Mouse (Mus musculus) midbrain, postnatal 0 days (tissue): Measurements from ENCODE around the gene Ube2d2b. TPM values are rescaled to one million over a fixed set of nuclear protein-coding genes. Genes with fewer than 3 reads are reported as not detected.

ENCODE experiments used
- ATAC-seq: fragments of 200-750 bp; cut with Nextera tagmentation; 2 replicates; pipeline ENCODE4 v1.8.0; 2017; ENCODE audit warnings: moderate number of reproducible peaks, mild to moderate bottlenecking, moderate TSS enrichment, moderate library complexity; ENCODE audit not compliant: low FRiP score
- DNase-seq: peaks from one replicate; pipeline ENCODE4 v3.0.0-alpha.2; 2015; ENCODE audit warnings: low spot score
- H3K27ac ChIP-seq: fragments of 300-500 bp; sonication (generic); 2 replicates; pipeline ENCODE4 v1.5.1; 2014; ENCODE audit warnings: low read depth, mild to moderate bottlenecking, low read length, mixed read lengths
- H3K27me3 ChIP-seq: fragments of 300-500 bp; sonication (generic); 2 replicates; pipeline ENCODE4 v1.6.1; 2014; ENCODE audit warnings: low read length, control low read depth, mixed read lengths; ENCODE audit not compliant: insufficient read depth
- H3K36me3 ChIP-seq: fragments of 300-500 bp; sonication (generic); 2 replicates; pipeline ENCODE4 v1.6.1; 2014; ENCODE audit warnings: low read length, control low read depth, mixed read lengths; ENCODE audit not compliant: insufficient read depth
- H3K4me1 ChIP-seq: fragments of 300-500 bp; sonication (generic); 2 replicates; pipeline ENCODE4 v1.6.1; 2014; ENCODE audit warnings: mild to moderate bottlenecking, control low read depth, antibody characterized with exemption, low read length, mixed read lengths; ENCODE audit not compliant: insufficient read depth
- H3K4me2 ChIP-seq: fragments of 300-500 bp; sonication (generic); 2 replicates; pipeline ENCODE4 v1.6.1; 2014; ENCODE audit warnings: low read depth, mild to moderate bottlenecking, low read length, mixed read lengths; ENCODE audit not compliant: poor library complexity, severe bottlenecking
- H3K4me3 ChIP-seq: fragments of 300-500 bp; sonication (generic); 2 replicates; pipeline ENCODE4 v1.5.1; 2014; ENCODE audit warnings: low read depth, mild to moderate bottlenecking, low read length, moderate library complexity
- H3K9ac ChIP-seq: fragments of 300-500 bp; sonication (generic); replicated peaks from 2 replicates; pipeline ENCODE4 v1.6.1; 2014; ENCODE audit warnings: mild to moderate bottlenecking, low read length, moderate library complexity, mixed read lengths; ENCODE audit not compliant: poor library complexity, severe bottlenecking
- H3K9me3 ChIP-seq: fragments of 300-500 bp; sonication (generic); 2 replicates; pipeline ENCODE4 v1.6.1; 2016; ENCODE audit warnings: low read length, control low read depth
- CTCF ChIP-seq: IDR thresholded peaks from 2 replicates; pipeline ENCODE4 v1.5.1; 2016; ENCODE audit warnings: antibody characterized with exemption, mild to moderate bottlenecking
- WGBS: fragments of 180-500 bp; shearing (Covaris S2); extraction: QIAGEN DNeasy Blood & Tissue Kit; methylation state at CpG from one replicate; pipeline ENCODE4 v1.1.7; 2014; 5-methylcytosine and 5-hydroxymethylcytosine counted together
- polyA plus RNA-seq: library from polyadenylated mRNA; unstranded; fragments of >200 nt; fragmentation: Nextera tagmentation; extraction: Ambion mirVana; gene quantifications from 2 replicates; pipeline ENCODE4 v1.2.1, GENCODE M21; 2015
- total RNA-seq: library from RNA; depleted of rRNA; stranded (reverse); fragments of >200 nt; gene quantifications from 2 replicates; pipeline ENCODE4 v1.2.3, GENCODE M21; 2014

Ube2d2b gene
- total and polyA plus RNA-seq, 2 experiments from 2014 or later, result 0.09 TPM; not detected in 1

DNA sequence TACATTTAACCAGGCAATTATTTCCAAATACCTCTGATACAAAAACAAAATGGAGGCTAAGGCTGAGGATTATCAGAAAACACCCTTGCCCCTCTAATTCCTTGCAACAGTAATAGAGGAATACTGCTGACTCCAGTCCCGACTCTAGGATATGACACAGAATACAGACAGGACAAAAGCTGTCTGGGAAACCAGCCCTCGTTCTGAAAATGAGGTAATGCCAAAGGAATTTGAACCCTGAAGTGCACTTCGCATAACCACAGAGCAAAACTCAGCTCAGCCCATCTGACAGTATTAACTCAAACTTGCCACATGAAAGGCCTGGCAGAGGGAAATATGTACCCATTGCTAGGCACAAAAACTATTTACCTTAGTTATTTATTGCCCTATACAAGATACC lies 36.6 kb upstream of the Ube2d2b start:
- ATAC-seq, result no peak

DNA sequence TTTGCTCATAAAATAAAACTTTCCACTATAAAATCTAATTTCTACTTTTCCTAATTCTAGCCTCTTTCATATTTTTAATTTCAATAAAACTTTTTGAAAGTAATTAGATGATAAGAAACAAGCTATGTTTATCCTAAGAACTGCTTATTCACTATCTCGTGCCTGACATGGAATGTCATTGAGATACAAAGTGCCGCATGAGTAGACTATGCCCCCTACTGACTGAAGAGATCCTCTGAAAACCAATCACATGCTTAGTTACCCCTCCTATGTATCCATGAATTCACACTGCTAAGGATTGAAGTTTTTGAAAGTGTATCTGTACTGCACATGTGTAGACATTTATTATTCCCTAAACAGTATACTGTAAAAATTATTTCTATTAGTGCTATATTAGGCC lies 36.0 kb upstream of the Ube2d2b start:
- no peak overlapping the region for H3K4me3 ChIP-seq
- peak; percentile 49; the same call in 1 of the 2 replicates for TF ChIP-seq CTCF
- no peak for ATAC-seq
- no peaks in the 10 kb centered on the region for H3K9me3 ChIP-seq
- WGBS, result 20% methylated on average over 2 of the region's 2 CpGs
- no peak overlapping the region for H3K27ac ChIP-seq
- H3K4me2 ChIP-seq, result no peak overlapping the region
- no peaks in the 10 kb centered on the region for H3K27me3 ChIP-seq
- peaks cover 10% of the 10 kb centered on the region; the same call in 1 of the 2 replicates for H3K36me3 ChIP-seq
- H3K4me1 ChIP-seq, result no peaks in the 10 kb centered on the region
- DNase-seq, result no peak
- H3K9ac ChIP-seq, result no peak overlapping the region

More for the DNA sequence above, 36.6 kb upstream of the Ube2d2b start:
- Histone ChIP-seq H3K4me2 (no peak overlapping the region), H3K9me3 (no peaks in the 10 kb centered on the region), H3K9ac (no peak overlapping the region), H3K27me3 (no peaks in the 10 kb centered on the region), H3K4me3 (no peak overlapping the region), H3K4me1 (no peaks in the 10 kb centered on the region), H3K36me3 (peaks cover 8% of the 10 kb centered on the region; the same call in 1 of the 2 replicates), H3K27ac (no peak overlapping the region)
- WGBS, result 40% methylated on average over 3 of the region's 3 CpGs
- DNase-seq, result no peak
- TF ChIP-seq CTCF, result no peak

DNA sequence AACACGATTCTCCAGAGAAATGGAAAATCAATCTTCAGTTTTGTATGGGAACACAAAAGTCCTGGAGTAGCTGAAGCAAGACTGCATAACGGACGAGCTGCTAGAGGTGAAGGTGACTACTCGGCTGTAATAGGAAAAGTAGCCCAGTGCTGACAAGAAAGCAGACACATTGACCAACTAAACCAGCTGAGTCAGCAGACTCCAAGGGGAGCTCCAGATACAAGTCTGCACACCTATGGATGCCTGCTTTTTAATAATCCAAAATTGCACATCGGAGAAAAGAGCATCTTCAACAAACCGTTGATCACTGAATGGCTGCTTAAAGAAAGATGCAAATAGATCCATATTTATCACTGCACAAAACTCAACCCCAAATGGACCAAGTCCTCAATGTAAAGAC lies 31.6 kb upstream of the Ube2d2b start:
- Histone ChIP-seq H3K4me1 (no peaks in the 10 kb centered on the region), H3K4me2 (no peak overlapping the region), H3K4me3 (no peak overlapping the region), H3K27ac (no peak overlapping the region), H3K36me3 (peaks cover 13% of the 10 kb centered on the region; the same call in 1 of the 2 replicates), H3K27me3 (no peaks in the 10 kb centered on the region), H3K9ac (no peak overlapping the region), H3K9me3 (no peaks in the 10 kb centered on the region)
- ATAC-seq (no peak), DNase-seq (no peak)
- WGBS, result 93% methylated on average over 6 of the region's 6 CpGs
- TF ChIP-seq CTCF, result no peak

DNA sequence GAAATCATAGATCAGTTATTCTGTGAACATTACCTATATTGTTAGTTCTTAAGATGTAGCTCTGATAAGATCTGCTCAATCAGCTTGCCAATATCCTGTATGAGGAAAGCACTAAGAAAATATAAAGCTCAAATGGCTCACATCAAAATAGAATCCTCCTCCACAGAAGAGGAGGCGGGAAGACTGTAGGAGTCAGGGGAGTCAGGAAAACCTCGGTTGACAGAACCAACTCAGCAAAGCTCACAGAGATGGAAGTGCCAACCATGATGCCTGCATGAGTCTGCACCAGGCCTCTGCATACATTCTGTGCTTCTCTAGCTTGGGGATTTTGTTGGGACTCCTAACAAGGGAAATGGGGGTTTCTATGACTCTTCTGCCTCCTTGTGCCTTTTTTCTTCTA lies 28.7 kb upstream of the Ube2d2b start:
- H3K9me3 ChIP-seq, result no peaks in the 10 kb centered on the region
- no peak overlapping the region for H3K4me3 ChIP-seq
- DNase-seq, result no peak
- H3K36me3 ChIP-seq, result 0 out of 2 replicates have a peak, but pooled peaks cover 5% of the 10 kb centered on the region
- 85% methylated on average over 2 of the region's 2 CpGs for WGBS
- H3K27me3 ChIP-seq, result no peaks in the 10 kb centered on the region
- TF ChIP-seq CTCF, result no peak
- H3K27ac ChIP-seq, result no peak overlapping the region
- no peaks in the 10 kb centered on the region for H3K4me1 ChIP-seq
- H3K4me2 ChIP-seq, result no peak overlapping the region
- H3K9ac ChIP-seq, result no peak overlapping the region
- no peak for ATAC-seq

DNA sequence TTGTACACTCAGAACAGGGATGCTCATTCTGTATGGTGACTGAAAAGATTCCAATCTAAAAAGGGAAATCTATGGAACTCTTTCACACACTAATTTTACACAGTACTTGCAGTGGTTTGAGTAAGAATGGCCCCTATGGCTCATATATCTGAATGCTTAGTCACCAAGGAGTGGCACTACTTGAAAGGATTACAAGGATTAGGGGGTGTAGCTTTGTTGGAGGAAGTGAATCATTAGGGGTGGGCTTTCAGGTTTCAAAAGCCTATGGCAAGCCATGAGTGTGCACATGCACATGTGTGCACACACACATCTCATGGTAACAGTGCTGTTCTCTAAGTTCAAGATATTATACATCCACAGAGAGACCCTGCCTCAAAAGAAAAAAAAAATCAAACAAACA lies 27.3 kb upstream of the Ube2d2b start:
- H3K27me3 ChIP-seq, result no peaks in the 10 kb centered on the region
- no peak for TF ChIP-seq CTCF
- no peak overlapping the region for H3K9ac ChIP-seq
- H3K4me3 ChIP-seq, result no peak overlapping the region
- no peak overlapping the region for H3K27ac ChIP-seq
- no peaks in the 10 kb centered on the region for H3K9me3 ChIP-seq
- no peak for ATAC-seq
- DNase-seq, result no peak
- H3K36me3 ChIP-seq, result 0 out of 2 replicates have a peak, but pooled peaks cover 5% of the 10 kb centered on the region
- no peak overlapping the region for H3K4me2 ChIP-seq
- no peaks in the 10 kb centered on the region for H3K4me1 ChIP-seq

DNA sequence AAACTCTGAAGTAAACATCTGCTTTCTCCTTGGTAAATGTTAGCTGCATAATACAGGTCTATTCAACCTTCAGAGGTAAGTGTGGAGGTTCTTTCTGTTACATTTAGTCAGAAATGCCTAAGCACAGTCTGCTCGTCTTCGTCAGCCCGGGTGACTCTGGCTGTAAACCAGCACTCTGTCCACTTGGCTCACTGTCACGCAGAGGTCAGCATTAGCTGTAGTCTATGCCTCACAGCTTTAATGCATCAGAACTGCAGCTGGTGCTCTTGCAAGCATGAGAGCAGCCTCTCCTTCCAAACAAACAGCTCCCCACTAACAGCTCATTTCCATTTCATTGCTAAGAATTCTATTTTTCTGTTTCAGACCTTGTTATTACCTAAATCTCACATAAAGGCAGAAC lies 22.4 kb upstream of the Ube2d2b start:
- H3K4me2 ChIP-seq, result no peak overlapping the region
- no peak overlapping the region for H3K4me3 ChIP-seq
- H3K9ac ChIP-seq, result no peak overlapping the region
- no peaks in the 10 kb centered on the region for H3K4me1 ChIP-seq
- TF ChIP-seq CTCF, result no peak
- 88% methylated on average over 4 of the region's 4 CpGs for WGBS
- ATAC-seq (no peak), DNase-seq (peak; percentile 15)
- H3K27ac ChIP-seq, result no peak overlapping the region
- H3K36me3 ChIP-seq, result peaks cover 3% of the 10 kb centered on the region; the same call in 1 of the 2 replicates
- no peaks in the 10 kb centered on the region for H3K27me3 ChIP-seq
- no peaks in the 10 kb centered on the region for H3K9me3 ChIP-seq
